Mouse (Mus musculus) adrenal gland, adult 2 months (tissue): ENCODE results near the gene Lsm11. TPM values are rescaled to one million over a fixed set of nuclear protein-coding genes. Genes with fewer than 3 reads are reported as not detected.
A peak's percentile ranks its signal among the peaks of the same experiment; 100 is the strongest.

Experiments
- DNase-seq: peaks from one replicate; pipeline ENCODE4 v3.0.0; 2021
- long read RNA-seq: library from polyadenylated mRNA; stranded (forward); transcript quantifications from one replicate; pipeline ENCODE4 v2.0.0, GENCODE M21; 2021
- polyA plus RNA-seq: library from polyadenylated mRNA; depleted of rRNA; stranded (reverse); fragments of >200 nt; gene quantifications from 2 replicates; pipeline ENCODE4 v1.2.3, GENCODE M21; 2012; rRNA removed
- total RNA-seq, 2 experiments: library from RNA; stranded (reverse); gene quantifications; 2 replicates each; pipeline ENCODE4 v1.2.3; 2021

The Lsm11 gene
- total RNA-seq (10 to 100 TPM in 1 of 2 experiments, 1 to 10 TPM in 1; 7.0 to 19.1 TPM), polyA plus RNA-seq (4.8 and 6.9 TPM in 2 replicates)
- long read RNA-seq, full-length matches to known transcripts: 5 of 6 reads
- long read RNA-seq, partial matches to known transcripts: 0 of 6 reads
- long read RNA-seq, other reads (novel, unspliced or antisense): 1 of 6 reads

GRCm38 (mm10) chr11:45944643-45945156 lies at the start of gene Lsm11:
Gene Lsm11 (minus strand): TSS chr11:45944935.
- DNase-seq: peak; percentile 97

GRCm38 (mm10) chr11:45992087-45992486 lies 47.4 kb upstream of the Lsm11 start:
- DNase-seq: no peak

DNA sequence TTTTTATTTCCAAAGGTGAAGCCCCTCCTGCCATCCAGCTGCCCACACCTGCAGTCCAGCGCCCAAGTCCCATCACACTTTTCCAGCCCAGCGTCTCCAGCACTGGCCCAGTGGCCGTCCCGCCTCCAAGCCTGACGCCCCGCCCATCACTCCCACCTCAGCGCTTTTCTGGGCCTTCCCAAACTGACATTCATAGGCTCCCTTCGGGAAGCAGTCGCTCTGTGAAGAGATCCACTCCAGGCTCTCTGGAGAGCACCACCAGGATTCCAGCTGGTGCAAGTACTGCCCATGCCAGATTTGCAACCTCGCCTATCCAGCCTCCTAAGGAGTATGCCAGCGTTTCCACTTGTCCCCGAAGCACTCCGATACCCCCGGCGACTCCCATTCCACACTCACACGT lies 46.9 kb upstream of the Lsm11 start:
- DNase-seq: peak; percentile 38

GRCm38 (mm10) chr11:45980893-45981253 lies 36.1 kb upstream of the Lsm11 start:
- DNase-seq: no peak

DNA sequence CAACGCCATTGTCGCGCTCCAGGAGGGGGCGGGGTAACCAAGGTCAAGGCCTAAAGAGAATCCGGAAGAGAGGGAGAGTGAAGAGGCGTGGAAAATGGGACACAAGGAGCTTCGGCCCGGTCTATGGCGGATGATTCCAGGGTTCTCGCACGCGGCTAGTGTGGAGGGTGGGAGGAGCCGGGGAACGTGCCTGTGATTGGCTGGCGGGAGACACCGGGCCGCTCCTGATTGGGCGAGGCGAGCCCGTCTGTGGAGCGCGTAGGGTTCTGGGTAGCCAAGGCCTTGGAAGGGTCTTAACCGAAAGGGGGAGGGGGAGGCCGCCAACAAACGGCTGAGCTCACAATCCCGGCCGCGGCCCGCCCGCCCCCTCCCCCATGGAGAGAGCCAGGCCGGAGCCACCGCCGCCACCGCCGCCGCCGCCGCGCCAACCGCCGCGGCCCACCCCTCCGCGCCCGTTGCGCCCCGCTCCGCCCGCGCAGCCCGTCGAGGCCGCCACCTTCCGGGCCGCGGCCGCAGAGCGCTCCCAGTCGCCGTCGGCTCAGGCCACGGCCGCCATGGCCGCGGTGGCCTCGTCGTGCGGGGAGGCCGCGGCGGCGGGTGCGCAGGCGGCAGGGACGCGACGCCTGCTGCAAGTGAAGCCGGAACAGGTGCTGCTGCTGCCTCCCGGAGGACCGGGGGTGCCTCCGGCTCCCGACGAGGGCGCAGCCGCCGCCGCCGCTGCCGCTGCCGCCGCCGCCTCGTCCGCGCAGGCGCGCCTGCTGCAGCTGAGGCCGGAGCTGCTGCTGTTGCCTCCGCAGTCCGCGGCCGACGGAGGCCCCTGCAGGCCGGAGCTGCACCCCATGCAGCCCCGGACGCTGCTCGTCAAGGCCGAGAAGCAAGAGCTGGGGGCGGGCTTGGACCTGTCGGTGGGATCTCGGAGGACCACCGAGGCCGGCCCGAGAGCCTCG lies 35.5 kb upstream of the Lsm11 start, which contains the start of gene Sox30:
Sox30 (plus strand) TSS at position 365 of the 947 bp plus-strand sequence.
- peak; percentile 74 for DNase-seq

- no peak for DNase-seq
These were observed 31.3 kb upstream of the Lsm11 start for GRCm38 (mm10) chr11:45976061-45976460.

- no peak for DNase-seq
These were observed 29.7 kb upstream of the Lsm11 start for GRCm38 (mm10) chr11:45974466-45974865.

GRCm38 (mm10) chr11:45973635-45974034 lies 28.9 kb upstream of the Lsm11 start:
- no peak for DNase-seq

GRCm38 (mm10) chr11:45968466-45968865 lies 23.7 kb upstream of the Lsm11 start:
- DNase-seq: no peak

DNA sequence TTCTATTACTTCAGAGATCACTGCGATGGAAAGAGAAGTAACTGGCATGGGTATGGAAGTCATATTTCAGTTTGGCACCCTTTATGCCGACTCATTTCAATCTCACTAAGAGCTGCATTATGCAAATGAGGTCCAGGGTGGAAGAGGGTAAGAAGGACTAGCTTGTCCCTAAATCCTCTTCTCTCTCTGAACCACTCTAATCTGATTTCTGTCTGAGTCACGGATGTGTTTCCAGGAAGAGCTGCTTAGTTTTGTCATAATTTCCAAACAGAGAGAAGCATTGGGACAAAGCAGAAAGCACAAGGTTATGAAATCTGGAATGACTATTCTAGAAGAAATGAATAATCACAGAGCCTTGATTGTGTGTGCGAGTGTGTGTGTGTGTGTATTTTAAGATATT lies 22.2 kb upstream of the Lsm11 start:
- DNase-seq: no peak

GRCm38 (mm10) chr11:45960003-45960402 lies 15.3 kb upstream of the Lsm11 start:
- no peak for DNase-seq

DNA sequence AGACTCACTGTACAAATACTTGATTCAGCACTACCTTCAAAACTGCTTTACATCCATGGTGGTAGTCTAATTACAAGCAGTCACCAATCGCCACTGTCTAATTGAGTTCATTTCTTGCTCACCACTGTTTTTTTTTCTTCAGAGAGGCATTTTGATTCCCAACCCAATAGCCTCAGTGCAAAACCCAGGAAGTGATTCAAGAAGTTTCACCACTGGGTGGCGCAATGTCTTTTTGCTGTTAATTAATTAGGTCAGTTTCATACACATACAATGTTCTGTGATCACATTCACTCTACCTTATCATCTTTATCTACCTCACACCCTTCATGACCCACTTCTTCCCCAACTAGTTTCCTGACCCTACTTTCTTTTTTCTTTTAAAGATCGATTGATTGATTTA lies 14.9 kb upstream of the Lsm11 start:
- no peak for DNase-seq

- DNase-seq: peak; percentile 94
These were observed 10.4 kb upstream of the Lsm11 start, which contains the start of gene Thg1l for GRCm38 (mm10) chr11:45955127-45955627. Gene Thg1l (minus strand): TSS chr11:45955494.

DNA sequence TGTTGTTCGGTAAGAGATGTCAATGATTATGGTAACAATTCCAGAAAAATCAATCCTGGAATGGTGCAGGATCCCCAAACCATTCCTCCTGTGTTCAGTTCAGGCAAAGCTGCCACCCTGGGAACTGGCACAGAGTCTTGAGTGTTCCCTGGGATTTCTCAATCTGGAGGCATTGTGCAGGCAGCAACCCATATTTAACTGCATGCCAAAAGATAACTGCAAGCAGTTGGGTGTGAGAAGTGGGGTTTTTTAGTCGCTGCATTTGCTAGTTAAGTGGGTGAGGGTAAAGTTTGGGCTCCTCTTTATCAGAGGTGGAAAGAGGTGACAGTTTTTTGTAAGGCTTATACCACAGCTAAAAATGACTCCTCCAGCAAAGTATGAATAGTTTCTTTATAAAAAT lies 2.8 kb upstream of the Lsm11 start:
- DNase-seq: no peak

DNA sequence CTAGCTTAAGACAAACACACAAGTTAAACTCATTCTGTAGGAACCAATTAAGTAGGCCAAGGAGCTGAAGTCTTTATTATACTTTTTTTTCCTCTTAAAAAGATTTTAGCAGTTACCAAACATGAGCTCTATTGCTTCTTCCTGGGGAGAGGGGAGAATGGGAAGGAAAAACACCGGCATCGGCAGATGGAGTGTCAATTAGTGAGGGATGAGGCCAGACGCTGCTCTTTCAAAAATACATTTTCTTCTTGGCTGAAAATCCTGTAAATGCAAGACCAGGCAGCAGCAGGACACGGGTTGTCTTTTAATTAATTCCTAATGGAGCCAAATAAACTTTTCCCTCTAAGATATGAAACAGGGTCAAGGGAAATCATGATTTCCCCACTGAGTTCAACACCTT lies 2.1 kb upstream of the Lsm11 start:
- DNase-seq: no peak

DNA sequence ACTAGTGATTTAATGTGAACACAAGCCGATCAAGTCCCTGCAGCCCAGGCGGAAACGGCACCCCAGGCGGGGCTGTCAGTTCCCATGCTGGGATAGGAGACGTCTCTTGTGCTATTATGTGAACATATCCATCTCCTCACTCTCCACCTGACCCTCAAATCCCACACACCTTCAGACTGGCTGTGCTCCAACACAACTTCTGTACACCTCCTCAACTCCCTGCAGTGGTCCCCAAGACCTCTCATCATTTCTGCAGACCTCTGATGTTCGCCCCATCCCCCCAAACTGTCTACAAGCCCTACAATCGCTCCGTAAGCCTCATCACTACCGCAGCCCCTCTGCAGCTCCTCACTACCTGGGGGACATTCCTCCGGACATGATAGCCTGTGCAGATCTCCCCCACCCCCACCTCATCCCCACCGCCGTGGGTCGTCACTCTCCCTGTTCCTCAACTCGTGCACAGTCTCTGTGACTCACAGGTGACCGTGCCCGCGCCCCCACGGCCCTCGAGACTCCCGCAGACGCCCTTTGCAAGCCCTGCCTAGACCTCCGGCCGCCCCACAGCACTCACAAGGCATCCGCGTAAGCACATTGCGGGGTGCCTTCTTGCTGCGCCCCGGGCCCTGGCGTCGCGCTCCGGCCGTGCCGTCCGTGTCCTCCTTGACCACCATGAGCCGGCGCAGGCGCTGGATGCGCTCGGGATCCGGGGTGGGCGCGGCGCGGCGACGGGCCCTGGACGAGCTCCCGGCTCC lies 668 bp downstream of the Lsm11 start:
- DNase-seq: peak; percentile 60

DNA sequence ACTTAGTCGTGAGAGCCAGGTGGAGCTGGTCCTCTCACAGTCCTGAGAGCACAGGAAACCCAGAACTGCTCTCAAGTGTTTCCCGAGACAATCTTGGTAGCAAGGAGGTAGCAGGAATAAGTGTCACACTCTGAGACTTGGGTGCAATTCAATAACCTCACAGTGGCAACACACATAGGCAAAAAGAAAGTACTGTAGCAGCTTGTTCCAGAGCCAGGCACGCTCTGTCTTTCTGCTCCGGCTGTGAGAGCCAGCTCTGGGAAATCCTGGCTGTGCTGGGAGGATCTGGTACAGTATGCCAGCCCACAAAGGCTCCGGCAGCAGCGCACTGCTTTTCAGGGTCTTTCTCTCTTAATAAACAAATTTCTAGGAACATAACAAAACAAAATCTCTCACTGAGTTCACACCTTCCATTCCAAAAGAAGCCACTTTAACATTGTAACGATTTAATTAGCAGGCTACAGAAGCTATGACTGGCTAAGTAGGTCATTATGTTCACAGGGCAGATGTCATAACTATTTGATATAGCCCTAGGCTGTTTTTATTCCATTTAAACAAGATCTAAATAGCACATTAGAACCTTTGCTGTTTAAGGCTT lies 1.5 kb downstream of the Lsm11 start:
- peak; percentile 59 for DNase-seq

GRCm38 (mm10) chr11:45942281-45942680 lies 2.5 kb downstream of the Lsm11 start:
- DNase-seq: peak; percentile 74

- no peak for DNase-seq
These were observed 5.8 kb downstream of the Lsm11 start for GRCm38 (mm10) chr11:45938917-45939316.

- DNase-seq: no peak
These were observed 7.3 kb downstream of the Lsm11 start for GRCm38 (mm10) chr11:45937478-45937877.

DNA sequence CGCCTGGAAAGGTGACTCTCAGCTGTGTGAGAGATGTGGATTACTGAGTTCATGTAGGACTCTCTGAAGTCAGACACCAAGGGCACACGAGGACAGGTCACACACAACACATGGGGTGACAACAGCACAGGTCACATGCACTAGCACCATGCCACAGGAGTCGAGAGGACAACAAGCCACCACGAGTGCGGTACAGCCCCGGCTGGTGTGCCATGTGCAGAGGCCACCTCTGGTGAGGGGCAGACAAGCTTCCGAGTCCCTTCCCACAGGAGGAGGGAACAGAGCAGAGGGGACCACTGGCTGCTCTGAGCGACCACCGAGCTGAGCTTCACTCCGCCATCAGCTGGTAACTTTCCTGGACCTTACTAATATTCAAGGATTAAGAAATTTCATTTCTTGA lies 12.0 kb downstream of the Lsm11 start:
- DNase-seq: no peak

GRCm38 (mm10) chr11:45929541-45929940 lies 15.2 kb downstream of the Lsm11 start:
- DNase-seq: peak; percentile 69
